Mouse (Mus musculus) limb, embryonic 14.5 days (tissue): Measurements from ENCODE around the gene Crebbp. TPM values are rescaled to one million over a fixed set of nuclear protein-coding genes. Genes with fewer than 3 reads are reported as not detected.

Experiments
- ATAC-seq: fragments of 200-750 bp; cut with Nextera tagmentation; 2 replicates; pipeline ENCODE4 v1.8.0; 2017; ENCODE audit warnings: low read depth, moderate number of reproducible peaks, moderate TSS enrichment; ENCODE audit not compliant: low FRiP score
- DNase-seq: peaks from one replicate; pipeline ENCODE4 v3.0.0-alpha.2; 2015; ENCODE audit warnings: low spot score
- H3K27ac ChIP-seq: fragments of 300-500 bp; sonication (generic); replicated peaks from 2 replicates; pipeline ENCODE4 v1.5.1; 2014; ENCODE audit warnings: low read depth, mild to moderate bottlenecking, low read length, moderate library complexity, mixed read lengths
- H3K27me3 ChIP-seq: fragments of 300-500 bp; sonication (generic); 2 replicates; pipeline ENCODE4 v1.6.1; 2014; ENCODE audit warnings: low read length, mixed read lengths; ENCODE audit not compliant: control insufficient read depth, insufficient read depth
- H3K36me3 ChIP-seq: fragments of 300-500 bp; sonication (generic); 2 replicates; pipeline ENCODE4 v1.6.1; 2014; ENCODE audit warnings: mild to moderate bottlenecking, low read length, moderate library complexity, mixed read lengths; ENCODE audit not compliant: control insufficient read depth, insufficient read depth
- H3K4me1 ChIP-seq: fragments of 300-500 bp; sonication (generic); 2 replicates; pipeline ENCODE4 v1.6.1; 2014; ENCODE audit warnings: antibody characterized with exemption, low read length, mixed read lengths; ENCODE audit not compliant: control insufficient read depth, insufficient read depth
- H3K4me2 ChIP-seq: fragments of 300-500 bp; sonication (generic); replicated peaks from 2 replicates; pipeline ENCODE4 v1.6.1; 2014; ENCODE audit warnings: low read depth, mild to moderate bottlenecking, low read length, moderate library complexity; ENCODE audit not compliant: severe bottlenecking
- H3K4me3 ChIP-seq: fragments of 300-500 bp; sonication (generic); replicated peaks from 2 replicates; pipeline ENCODE4 v1.5.1; 2014; ENCODE audit warnings: low read length
- H3K9ac ChIP-seq: fragments of 300-500 bp; sonication (generic); 2 replicates; pipeline ENCODE4 v1.6.1; 2014; ENCODE audit warnings: mild to moderate bottlenecking, low read depth, low read length, moderate library complexity; ENCODE audit not compliant: severe bottlenecking
- H3K9me3 ChIP-seq: fragments of 300-500 bp; sonication (generic); 2 replicates; pipeline ENCODE4 v1.6.1; 2016; ENCODE audit warnings: low read length; ENCODE audit not compliant: control insufficient read depth
- POLR2A ChIP-seq: fragments of 200-500 bp; IDR thresholded peaks from 2 replicates; pipeline ENCODE4 v1.8.0; 2012; ENCODE audit warnings: inconsistent platforms, mild to moderate bottlenecking, moderate library complexity, borderline replicate concordance; ENCODE audit not compliant: insufficient read depth, insufficient read length; ENCODE audit errors: extremely low read depth
- WGBS: fragments of 180-500 bp; shearing (Covaris S2); extraction: QIAGEN DNeasy Blood & Tissue Kit; methylation state at CpG from one replicate; pipeline ENCODE4 v1.1.7; 2014; 5-methylcytosine and 5-hydroxymethylcytosine counted together
- polyA plus RNA-seq, 2 experiments: library from polyadenylated mRNA; depleted of rRNA in 1 of 2; stranded (reverse) in 1 of 2; unstranded in 1 of 2; fragments of >200 nt; fragmentation: Nextera tagmentation in 1 of 2; extraction: Ambion mirVana in 1 of 2; gene quantifications; 2 replicates each; pipeline versions ENCODE4 v1.2.1 to v1.2.3; 2012 to 2014

Gene Crebbp
- polyA plus RNA-seq, 2 experiments = 31.3 to 60.5 TPM

DNA sequence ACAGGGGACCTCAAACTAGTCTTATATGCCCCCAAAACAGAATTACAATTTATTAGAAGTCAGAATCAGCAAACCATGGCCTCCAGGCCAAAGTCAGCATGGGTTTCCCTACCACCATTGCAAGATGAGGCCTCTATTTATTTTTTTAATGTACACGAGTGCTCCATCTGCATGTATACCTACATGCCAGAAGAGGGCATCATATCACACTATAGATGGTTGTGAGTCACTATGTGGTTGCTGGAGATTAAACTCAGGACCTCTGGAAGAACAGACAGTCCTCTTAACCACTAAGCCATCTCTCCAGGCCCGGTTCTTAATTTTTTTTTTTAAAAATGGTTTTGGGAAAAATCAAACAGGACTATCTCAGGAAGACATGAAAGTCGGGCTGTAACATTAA is 160.0 kb downstream of the Crebbp start:
- H3K9me3 ChIP-seq = no peaks in the 10 kb centered on the region
- no peak overlapping the region for H3K4me3 ChIP-seq
- DNase-seq = no peak
- H3K36me3 ChIP-seq = peaks cover 75% of the 10 kb centered on the region
- ATAC-seq = no peak
- H3K4me1 ChIP-seq = no peaks in the 10 kb centered on the region
- WGBS = 83% methylated on average over 3 of the region's 3 CpGs
- TF ChIP-seq POLR2A = no peak
- no peaks in the 10 kb centered on the region for H3K27me3 ChIP-seq
- no peak overlapping the region for H3K4me2 ChIP-seq
- no peak overlapping the region for H3K27ac ChIP-seq
- no peak overlapping the region for H3K9ac ChIP-seq

DNA sequence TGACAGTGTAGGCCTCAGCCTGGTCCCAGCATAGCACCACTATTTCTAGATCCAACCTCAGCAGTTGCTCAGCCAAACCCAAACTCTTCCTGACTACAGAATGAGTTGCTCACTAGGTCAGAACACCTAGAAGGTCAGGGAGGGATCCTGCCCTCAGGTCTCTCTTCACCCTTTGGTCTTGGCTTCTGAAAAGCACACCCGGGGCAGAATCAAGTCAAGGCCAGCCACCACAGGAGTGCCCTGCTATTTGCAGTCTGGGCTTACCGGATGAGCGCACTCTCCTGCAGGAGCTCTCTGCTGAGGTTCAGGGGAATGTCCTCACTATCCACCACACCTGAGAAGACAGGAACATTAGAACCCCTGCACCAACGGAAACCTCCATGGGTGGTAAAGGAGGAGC is 161.2 kb downstream of the Crebbp start:
- Histone ChIP-seq H3K27ac (no peak overlapping the region), H3K36me3 (peaks cover 84% of the 10 kb centered on the region), H3K4me1 (no peaks in the 10 kb centered on the region), H3K4me2 (no peak overlapping the region), H3K4me3 (no peak overlapping the region), H3K27me3 (no peaks in the 10 kb centered on the region), H3K9me3 (no peaks in the 10 kb centered on the region), H3K9ac (no peak overlapping the region)
- ATAC-seq (no peak), DNase-seq (no peak)
- no peak for TF ChIP-seq POLR2A
- WGBS = 92% methylated on average over 4 of the region's 4 CpGs

DNA sequence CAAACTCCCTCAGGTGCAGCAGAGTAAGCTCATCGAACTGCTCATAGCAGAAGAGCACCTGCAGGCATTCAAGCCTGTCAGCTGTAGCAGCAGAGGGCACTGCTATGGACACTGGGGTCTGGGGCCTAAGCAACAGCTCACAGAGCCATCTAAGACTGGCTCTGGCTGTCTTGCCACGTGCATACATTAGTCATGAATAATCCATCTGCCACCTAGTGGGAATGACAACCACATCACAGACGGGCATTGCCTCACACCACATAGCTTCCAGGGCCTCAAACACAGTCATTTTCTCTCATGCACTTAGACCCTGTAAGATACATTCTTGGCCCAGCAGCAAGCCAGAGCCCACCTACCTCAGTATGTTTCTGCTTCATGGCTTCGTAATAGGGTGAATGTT is 168.3 kb downstream of the Crebbp start:
- Histone ChIP-seq H3K27ac (no peak overlapping the region), H3K9me3 (no peaks in the 10 kb centered on the region), H3K4me3 (no peak overlapping the region), H3K9ac (no peak overlapping the region), H3K4me2 (no peak overlapping the region), H3K36me3 (peaks cover 78% of the 10 kb centered on the region), H3K27me3 (no peaks in the 10 kb centered on the region), H3K4me1 (no peaks in the 10 kb centered on the region)
- ATAC-seq = no peak
- DNase-seq = no peak
- WGBS = 91% methylated on average over 4 of the region's 4 CpGs
- TF ChIP-seq POLR2A = no peak

DNA sequence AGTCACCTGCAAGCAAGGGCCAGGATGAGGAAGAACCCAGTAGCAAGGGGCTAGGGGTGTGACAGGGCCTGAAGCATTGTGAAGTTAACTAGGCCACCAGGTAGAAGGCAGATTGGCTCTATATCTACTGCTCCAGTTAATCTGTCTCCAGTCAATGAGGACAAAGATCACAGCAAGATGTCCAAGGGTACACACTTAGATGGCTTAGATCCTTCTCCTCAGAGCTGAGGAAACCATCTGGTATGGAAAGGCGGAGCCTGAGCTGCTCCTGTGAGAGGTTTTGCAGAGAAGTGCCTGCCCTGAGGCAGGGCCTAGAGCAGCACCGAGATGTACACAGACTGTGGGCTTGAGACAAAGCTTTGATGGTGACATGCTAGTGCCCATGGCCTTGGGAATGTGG is 169.7 kb downstream of the Crebbp start:
- Histone ChIP-seq H3K27me3 (no peaks in the 10 kb centered on the region), H3K9ac (no peak overlapping the region), H3K9me3 (no peaks in the 10 kb centered on the region), H3K4me1 (no peaks in the 10 kb centered on the region), H3K36me3 (peaks cover 81% of the 10 kb centered on the region), H3K27ac (no peak overlapping the region), H3K4me2 (no peak overlapping the region), H3K4me3 (no peak overlapping the region)
- ATAC-seq (no peak), DNase-seq (no peak)
- 97% methylated on average over 2 of the region's 2 CpGs for WGBS
- TF ChIP-seq POLR2A = no peak

DNA sequence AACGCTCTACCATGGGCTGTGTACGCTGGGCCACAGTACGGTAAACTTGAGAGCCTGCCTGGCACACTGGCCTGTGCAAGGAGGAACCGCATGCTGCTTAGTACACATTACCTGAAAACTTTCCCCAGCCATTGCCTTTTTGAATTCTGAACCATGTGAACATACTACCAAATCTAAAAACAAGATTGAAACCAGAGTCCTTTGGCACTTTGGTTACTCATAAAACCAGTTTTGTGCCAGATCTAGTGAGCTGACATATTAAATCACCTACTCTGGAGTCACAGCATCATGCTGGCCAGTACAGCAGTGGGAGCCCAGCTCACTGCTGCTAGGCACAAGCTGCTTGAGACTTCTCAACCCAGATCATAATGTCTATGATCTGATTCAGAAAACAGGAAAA is 172.2 kb downstream of the Crebbp start:
- Histone ChIP-seq H3K27ac (no peak overlapping the region), H3K9me3 (no peaks in the 10 kb centered on the region), H3K36me3 (peaks cover 80% of the 10 kb centered on the region), H3K27me3 (no peaks in the 10 kb centered on the region), H3K9ac (no peak overlapping the region), H3K4me3 (no peak overlapping the region), H3K4me2 (no peak overlapping the region), H3K4me1 (no peaks in the 10 kb centered on the region)
- DNase-seq (no peak), ATAC-seq (no peak)
- 96% methylated on average over 4 of the region's 4 CpGs for WGBS
- no peak for TF ChIP-seq POLR2A

DNA sequence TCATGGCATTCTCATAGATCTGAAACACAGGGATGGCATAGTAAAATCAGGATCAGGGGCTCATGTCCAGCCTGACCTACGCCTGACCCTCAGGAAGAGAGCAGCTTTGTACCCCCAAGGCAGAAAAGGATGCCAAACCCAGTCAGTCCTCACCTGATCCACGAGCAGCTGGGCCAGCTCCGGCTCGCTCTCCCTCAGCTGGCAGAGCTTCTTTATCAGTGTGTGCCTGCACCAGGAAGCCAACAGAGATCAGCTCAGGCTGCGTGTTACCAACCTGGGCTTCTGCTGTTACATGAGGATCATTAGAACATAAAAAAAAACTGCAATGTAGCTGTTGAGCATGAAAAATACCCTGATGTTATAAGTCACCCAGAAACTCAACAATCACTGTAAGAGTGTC is 173.6 kb downstream of the Crebbp start:
- Histone ChIP-seq H3K4me3 (no peak overlapping the region), H3K4me1 (no peaks in the 10 kb centered on the region), H3K9me3 (no peaks in the 10 kb centered on the region), H3K4me2 (no peak overlapping the region), H3K27me3 (no peaks in the 10 kb centered on the region), H3K9ac (no peak overlapping the region), H3K27ac (no peak overlapping the region), H3K36me3 (peaks cover 68% of the 10 kb centered on the region)
- ATAC-seq = no peak
- 94% methylated on average over 5 of the region's 5 CpGs for WGBS
- DNase-seq = no peak
- no peak for TF ChIP-seq POLR2A
